Mouse (Mus musculus) heart, adult 2 months (tissue): ENCODE results near the gene Hs2st1. TPM values are rescaled to one million over a fixed set of nuclear protein-coding genes. Genes with fewer than 3 reads are reported as not detected.

ENCODE experiments used
- DNase-seq, 2 experiments: peaks; one replicate each; pipeline ENCODE4 v3.0.0; 2021
- H3K27ac ChIP-seq: fragments of 200-600 bp; 2 replicates; pipeline ENCODE4 v1.8.1; 2022
- H3K27me3 ChIP-seq: fragments of 200-500 bp; 2 replicates; pipeline ENCODE4 v1.6.1; 2012; ENCODE audit warnings: mild to moderate bottlenecking, low read length, inconsistent platforms, mixed read lengths; ENCODE audit not compliant: control insufficient read depth, insufficient read depth
- H3K36me3 ChIP-seq: fragments of 200-500 bp; 2 replicates; pipeline ENCODE4 v1.6.1; 2012; ENCODE audit warnings: low read length, inconsistent platforms; ENCODE audit not compliant: control insufficient read depth, insufficient read depth
- H3K4me1 ChIP-seq: fragments of 200-500 bp; 2 replicates; pipeline ENCODE4 v1.6.1; 2011; ENCODE audit warnings: low read length; ENCODE audit not compliant: control insufficient read depth, insufficient read depth
- H3K4me3 ChIP-seq: fragments of 200-600 bp; 2 replicates; pipeline ENCODE4 v1.8.1; 2022
- H3K79me2 ChIP-seq: fragments of 200-500 bp; replicated peaks from 2 replicates; pipeline ENCODE4 v1.6.1; 2012; ENCODE audit warnings: mild to moderate bottlenecking, inconsistent platforms, low read length, moderate library complexity, mixed read lengths; ENCODE audit not compliant: control insufficient read depth, insufficient read depth
- H3K9ac ChIP-seq: fragments of 200-500 bp; 2 replicates; pipeline ENCODE4 v1.6.1; 2012; ENCODE audit warnings: low read depth, mild to moderate bottlenecking, control low read depth, inconsistent platforms, low read length, mixed read lengths
- CTCF ChIP-seq: fragments of 200-600 bp; IDR thresholded peaks from 2 replicates; pipeline ENCODE4 v1.8.1; 2022; ENCODE audit warnings: antibody characterized with exemption, mild to moderate bottlenecking, moderate library complexity
- EP300 ChIP-seq: fragments of 200-500 bp; IDR thresholded peaks from 2 replicates; pipeline ENCODE4 v1.6.1; 2011; ENCODE audit warnings: low read depth, low read length, control low read depth; ENCODE audit not compliant: insufficient read depth
- POLR2A ChIP-seq: fragments of 200-500 bp; IDR thresholded peaks from 2 replicates; pipeline ENCODE4 v1.6.1; 2011; ENCODE audit warnings: mild to moderate bottlenecking, low read depth, low read length, control low read depth; ENCODE audit not compliant: insufficient read depth
- WGBS: fragments of 180-500 bp; shearing (Covaris S2); methylation state at CpG from one replicate; pipeline ENCODE4 v1.1.7; 2018; 5-methylcytosine and 5-hydroxymethylcytosine counted together
- intact Hi-C: fragments of 180-260 bp; cut with DNase I; formaldehyde crosslinking; loops from one replicate; pipeline ENCODE4 v1.15.1; 2025
- polyA plus RNA-seq: library from polyadenylated mRNA; depleted of rRNA; stranded (reverse); fragments of >200 nt; gene quantifications from 2 replicates; pipeline ENCODE4 v1.2.3, GENCODE M21; 2012
- total RNA-seq, 2 experiments: library from RNA; stranded (reverse); gene quantifications; 2 replicates each; pipeline ENCODE4 v1.2.3; 2021

Hs2st1 gene
- total and polyA plus RNA-seq, 3 experiments, result 2.3 to 8.4 (median 7.2) TPM

DNA sequence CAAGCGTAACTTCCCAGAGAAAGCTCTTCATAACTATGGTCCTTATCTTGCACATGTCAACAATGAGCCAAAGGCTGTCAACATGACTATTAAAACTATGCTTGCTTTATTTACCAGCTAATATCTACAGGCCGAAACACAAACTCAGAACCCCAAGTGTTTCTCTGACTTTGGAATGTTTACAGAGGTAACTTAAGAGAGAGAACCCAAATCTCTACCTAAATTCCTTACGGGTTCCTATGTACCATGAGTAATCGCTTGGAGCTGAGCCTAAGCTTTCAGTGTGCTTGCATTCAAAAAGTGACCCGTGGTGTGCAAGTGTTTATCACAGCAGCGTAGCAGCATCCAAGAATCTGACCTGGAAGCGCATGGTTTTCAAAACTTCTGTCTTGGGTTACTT, 4.8 kb downstream of the Hs2st1 start:
- intact Hi-C loops, result no loop called here
- H3K27ac ChIP-seq, result no peak overlapping the region
- 66% methylated on average over 7 of the region's 7 CpGs for WGBS
- DNase-seq, result no peak
- peaks cover 1% of the 10 kb centered on the region; the same call in 1 of the 2 replicates for H3K36me3 ChIP-seq
- H3K9ac ChIP-seq, result no peak overlapping the region
- no peak for TF ChIP-seq EP300
- no peak for TF ChIP-seq POLR2A
- TF ChIP-seq CTCF, result no peak
- H3K4me3 ChIP-seq, result no peak overlapping the region
- H3K27me3 ChIP-seq, result no peaks in the 10 kb centered on the region
- no peaks in the 10 kb centered on the region for H3K4me1 ChIP-seq
- no peaks in the 10 kb centered on the region; the same call in 1 of the 2 replicates for H3K79me2 ChIP-seq

GRCm38 (mm10) chr3:144563916-144564315, 6.1 kb downstream of the Hs2st1 start:
- 89% methylated on average over 7 of the region's 7 CpGs for WGBS
- DNase-seq, result no peak
- H3K9ac ChIP-seq, result no peak overlapping the region
- no peaks in the 10 kb centered on the region; the same call in 1 of the 2 replicates for H3K79me2 ChIP-seq
- H3K27ac ChIP-seq, result no peak overlapping the region
- peaks cover 1% of the 10 kb centered on the region; the same call in 1 of the 2 replicates for H3K36me3 ChIP-seq
- TF ChIP-seq POLR2A (no peak), EP300 (no peak), CTCF (no peak)
- H3K27me3 ChIP-seq, result no peaks in the 10 kb centered on the region
- no peaks in the 10 kb centered on the region for H3K4me1 ChIP-seq
- intact Hi-C loops, result no loop called here
- no peak overlapping the region for H3K4me3 ChIP-seq

DNA sequence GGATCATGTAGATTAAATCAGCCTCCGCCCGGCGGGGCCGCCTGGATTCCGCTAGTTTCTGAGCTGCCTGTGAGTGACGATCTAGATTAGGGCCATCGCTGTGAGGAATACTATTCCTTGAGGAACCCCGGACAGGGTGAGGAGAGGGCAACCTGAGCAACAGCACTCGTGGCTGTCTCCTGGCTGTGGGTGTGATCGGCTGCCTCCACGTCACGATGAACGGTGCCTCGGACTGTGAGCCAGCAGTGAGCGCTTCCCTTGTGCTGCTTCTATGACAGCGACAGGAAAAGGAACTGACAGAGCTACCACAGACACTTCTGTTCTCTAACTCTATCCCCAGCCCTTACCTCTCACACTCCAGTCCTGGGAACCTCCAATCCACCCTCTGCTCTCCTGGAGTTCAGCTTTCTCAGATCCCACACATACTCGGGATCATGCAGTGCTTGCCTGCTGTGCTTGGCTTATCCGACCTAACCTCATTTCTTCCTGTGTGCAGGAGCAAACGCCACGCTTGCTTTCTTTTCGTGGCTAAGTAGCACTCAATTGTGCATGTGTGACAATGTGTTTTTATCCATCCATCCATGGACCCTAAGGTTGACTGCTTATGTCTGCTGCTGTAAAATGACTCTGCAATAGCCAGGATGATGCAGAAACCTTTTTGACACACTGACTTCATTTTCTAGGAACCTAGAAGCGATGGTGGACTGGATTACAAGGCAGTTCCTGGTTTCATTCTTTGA, 8.3 kb downstream of the Hs2st1 start:
- Histone ChIP-seq H3K36me3 (no peaks in the 10 kb centered on the region), H3K4me1 (no peaks in the 10 kb centered on the region), H3K27ac (peak overlapping the region; percentile 24; the same call in 1 of the 2 replicates), H3K27me3 (no peaks in the 10 kb centered on the region), H3K4me3 (peak overlapping the region; percentile 38), H3K9ac (peak overlapping the region; percentile 39), H3K79me2 (no peaks in the 10 kb centered on the region; the same call in 1 of the 2 replicates)
- intact Hi-C loops, result no loop called here
- peak; percentile 46 for DNase-seq
- TF ChIP-seq EP300, result no peak
- no peak for TF ChIP-seq POLR2A
- no peak for TF ChIP-seq CTCF
- WGBS, result 31% methylated on average over 22 of the region's 22 CpGs

DNA sequence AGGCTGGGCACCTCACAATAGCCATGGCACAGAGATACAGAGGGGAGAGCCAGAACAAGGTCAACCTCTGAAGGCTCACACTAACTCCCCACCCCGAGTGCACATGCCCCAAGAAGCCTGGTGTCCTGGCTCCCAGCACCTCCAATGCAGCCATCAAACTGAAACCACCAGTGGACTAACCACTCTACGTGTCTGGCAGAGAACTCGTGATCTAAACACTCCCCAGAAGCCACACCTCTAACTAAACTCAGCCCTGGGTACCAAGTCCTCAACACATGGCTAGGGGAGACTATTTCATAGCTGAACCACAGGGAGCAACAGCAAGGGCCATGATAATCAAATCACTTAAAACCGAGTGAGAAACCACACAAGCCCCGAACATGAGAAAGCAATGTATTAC, 11.7 kb downstream of the Hs2st1 start:
- WGBS, result 47% methylated on average over 5 of the region's 5 CpGs
- Histone ChIP-seq H3K27me3 (no peaks in the 10 kb centered on the region), H3K9ac (no peak overlapping the region), H3K4me1 (no peaks in the 10 kb centered on the region), H3K27ac (peak overlapping the region; percentile 20; the same call in 1 of the 2 replicates), H3K36me3 (no peaks in the 10 kb centered on the region), H3K4me3 (no peak overlapping the region), H3K79me2 (peaks cover 2% of the 10 kb centered on the region)
- peak in 1 of 2 experiments; percentile 13 for DNase-seq
- TF ChIP-seq EP300 (no peak), CTCF (no peak)
- intact Hi-C loops, result no loop called here

GRCm38 (mm10) chr3:144556625-144557324, 13.2 kb downstream of the Hs2st1 start:
- Histone ChIP-seq H3K27me3 (no peaks in the 10 kb centered on the region), H3K36me3 (no peaks in the 10 kb centered on the region), H3K4me3 (no peak overlapping the region), H3K4me1 (no peaks in the 10 kb centered on the region; the same call in 1 of the 2 replicates), H3K79me2 (peaks cover 2% of the 10 kb centered on the region), H3K9ac (no peak overlapping the region), H3K27ac (no peak overlapping the region)
- no peak for TF ChIP-seq CTCF
- TF ChIP-seq EP300, result no peak
- no peak for TF ChIP-seq POLR2A
- no peak for DNase-seq
- 57% methylated on average over 16 of the region's 16 CpGs for WGBS
- intact Hi-C loops, result no loop called here

DNA sequence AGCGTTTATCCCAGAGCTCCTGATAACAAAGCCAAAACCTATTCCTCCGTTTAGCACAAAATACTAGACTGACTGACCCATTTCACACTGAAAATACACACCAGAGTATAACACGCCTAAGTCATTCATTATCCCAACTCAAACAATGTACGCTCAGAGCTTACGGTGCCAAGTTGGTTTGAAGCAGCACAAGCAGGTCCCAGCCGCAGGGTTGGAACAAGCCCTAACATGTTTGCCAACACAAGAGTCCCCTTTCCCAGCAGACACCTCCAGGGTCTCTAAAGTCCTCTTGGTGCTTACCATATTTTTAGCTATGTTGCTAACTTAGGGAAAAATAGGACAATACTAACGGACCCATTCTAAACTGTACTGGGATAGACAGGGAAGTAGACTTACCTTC, 14.8 kb downstream of the Hs2st1 start:
- WGBS, result 93% methylated on average over 7 of the region's 7 CpGs
- H3K27ac ChIP-seq, result no peak overlapping the region
- no peak overlapping the region for H3K4me3 ChIP-seq
- no peaks in the 10 kb centered on the region for H3K36me3 ChIP-seq
- H3K9ac ChIP-seq, result no peak overlapping the region
- no peaks in the 10 kb centered on the region; the same call in 1 of the 2 replicates for H3K4me1 ChIP-seq
- no peaks in the 10 kb centered on the region for H3K27me3 ChIP-seq
- H3K79me2 ChIP-seq, result peaks cover 2% of the 10 kb centered on the region; the same call in 1 of the 2 replicates
- TF ChIP-seq EP300 (no peak), CTCF (no peak), POLR2A (no peak)
- no peak for DNase-seq
- intact Hi-C loops, result no loop called here
